Mouse (Mus musculus): ENCODE results near the gene Pnpla8. TPM values are rescaled to one million over a fixed set of nuclear protein-coding genes. Genes with fewer than 3 reads are reported as not detected.

The Pnpla8 gene
- polyA plus RNA-seq, 1 experiment from 2014 or later: 53.5 TPM

DNA sequence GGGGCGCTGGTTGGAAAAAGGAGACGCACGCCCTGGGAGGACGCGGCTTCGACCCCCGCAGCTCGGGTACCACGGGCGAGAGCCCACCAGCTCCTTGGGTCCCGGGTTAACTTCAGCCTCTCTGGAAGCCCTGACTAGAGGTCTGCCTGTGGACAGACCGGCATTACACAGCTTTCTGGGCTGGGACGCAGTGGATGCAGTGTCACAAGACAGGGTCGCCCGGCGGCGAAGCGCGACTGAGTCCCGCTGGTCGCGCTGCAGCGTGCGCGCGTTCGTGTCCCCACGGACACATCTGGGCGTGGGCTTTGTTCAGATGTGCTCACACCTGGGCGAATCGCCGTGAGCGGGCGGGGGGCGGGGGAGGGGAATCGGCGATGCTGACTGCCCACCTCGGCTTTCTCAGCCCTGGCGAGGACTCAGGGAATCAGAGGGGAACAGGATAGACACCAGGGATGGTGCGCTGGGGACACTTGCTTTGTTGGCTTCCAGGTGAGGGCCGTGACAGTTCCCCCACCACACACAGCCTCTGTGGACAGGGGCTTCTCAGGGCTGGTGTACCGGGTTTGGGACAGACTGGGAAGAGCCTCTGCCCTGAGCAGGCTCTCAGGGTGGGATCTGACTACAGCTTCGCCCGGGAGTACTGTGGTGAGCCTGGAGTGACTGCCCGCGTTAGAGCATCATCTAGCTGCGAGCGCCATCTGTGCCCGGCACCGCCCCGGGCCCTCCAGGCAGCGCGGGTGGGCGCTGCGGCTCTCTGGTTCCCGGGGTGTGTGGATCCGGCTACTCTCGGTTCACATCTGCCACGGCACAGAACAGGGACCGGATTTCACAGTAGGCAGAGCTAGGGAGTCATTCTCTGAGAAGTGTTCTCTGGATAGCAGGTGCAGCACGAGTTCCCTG lies 108.4 kb downstream of the Pnpla8 start:
- H3K4me1 ChIP-seq (replicated peaks; ENCODE audit: control insufficient read depth, insufficient read depth): peaks cover 8% of the 10 kb centered on the region; the same call in 1 of the 2 replicates
- WGBS: under 1% methylated on average over 55 of the region's 61 CpGs
- H3K9me3 ChIP-seq (ENCODE audit: control insufficient read depth, low read length): no peaks in the 10 kb centered on the region
- H3K4me2 ChIP-seq (replicated peaks; ENCODE audit: low read depth): peak overlapping the region; percentile 99
- peak; percentile 30 for DNase-seq (ENCODE audit: low spot score)
- H3K9ac ChIP-seq (ENCODE audit: low read length): peak overlapping the region; percentile 45
- TF ChIP-seq EP300 (optimal IDR thresholded peaks at IDR 0.05) (no peak), CTCF (IDR thresholded peaks at IDR 0.05; ENCODE audit: low read depth) (no peak)
- peak overlapping the region; percentile 53 for H3K4me3 ChIP-seq (ENCODE audit: low read depth, low read length)
- H3K36me3 ChIP-seq (ENCODE audit: control insufficient read depth, insufficient read depth, low read length): no peaks in the 10 kb centered on the region
- ATAC-seq (ENCODE audit: low FRiP score, low TSS enrichment): peak; percentile 45
- no peaks in the 10 kb centered on the region for H3K27me3 ChIP-seq (ENCODE audit: control insufficient read depth, insufficient read depth, low read length)
- no peak overlapping the region for H3K27ac ChIP-seq (replicated peaks)

DNA sequence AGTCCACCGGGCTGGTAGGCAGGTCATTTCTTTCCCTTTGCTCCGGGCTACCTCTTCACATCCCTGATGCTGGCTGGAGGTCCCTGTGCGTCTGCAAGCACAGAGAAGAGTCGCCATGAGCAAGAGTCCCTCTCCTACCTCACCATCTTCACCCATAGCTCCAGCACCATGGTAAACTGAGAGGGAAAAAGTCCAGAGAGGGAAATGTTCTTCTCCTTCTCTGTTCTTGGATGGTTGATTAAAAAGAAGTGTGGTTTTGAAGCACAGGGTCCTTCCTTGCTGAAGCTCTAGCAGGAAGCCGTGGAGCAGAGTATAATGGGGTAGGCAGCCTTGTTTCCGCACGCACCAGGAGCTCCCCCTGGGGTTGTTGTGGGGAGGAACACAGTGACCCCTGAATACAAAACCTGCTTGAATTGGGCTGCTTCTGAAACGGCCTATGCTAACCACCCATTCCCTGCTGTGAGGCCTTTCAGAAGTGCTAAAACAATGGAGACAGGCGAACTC lies 109.1 kb downstream of the Pnpla8 start:
- peak overlapping the region; percentile 99 for H3K4me2 ChIP-seq (replicated peaks; ENCODE audit: low read depth)
- TF ChIP-seq EP300 (optimal IDR thresholded peaks at IDR 0.05) (no peak), CTCF (IDR thresholded peaks at IDR 0.05; ENCODE audit: low read depth) (no peak)
- H3K4me1 ChIP-seq (replicated peaks; ENCODE audit: control insufficient read depth, insufficient read depth): peaks cover 8% of the 10 kb centered on the region; the same call in 1 of the 2 replicates
- 4% methylated on average over 9 of the region's 9 CpGs for WGBS
- no peaks in the 10 kb centered on the region for H3K27me3 ChIP-seq (ENCODE audit: control insufficient read depth, insufficient read depth, low read length)
- H3K9ac ChIP-seq (ENCODE audit: low read length): no peak overlapping the region
- H3K4me3 ChIP-seq (ENCODE audit: low read depth, low read length): peak overlapping the region; percentile 53
- DNase-seq (ENCODE audit: low spot score) (no peak), ATAC-seq (ENCODE audit: low FRiP score, low TSS enrichment) (no peak)
- H3K9me3 ChIP-seq (ENCODE audit: control insufficient read depth, low read length): no peaks in the 10 kb centered on the region
- H3K27ac ChIP-seq (replicated peaks): no peak overlapping the region
- no peaks in the 10 kb centered on the region for H3K36me3 ChIP-seq (ENCODE audit: control insufficient read depth, insufficient read depth, low read length)

DNA sequence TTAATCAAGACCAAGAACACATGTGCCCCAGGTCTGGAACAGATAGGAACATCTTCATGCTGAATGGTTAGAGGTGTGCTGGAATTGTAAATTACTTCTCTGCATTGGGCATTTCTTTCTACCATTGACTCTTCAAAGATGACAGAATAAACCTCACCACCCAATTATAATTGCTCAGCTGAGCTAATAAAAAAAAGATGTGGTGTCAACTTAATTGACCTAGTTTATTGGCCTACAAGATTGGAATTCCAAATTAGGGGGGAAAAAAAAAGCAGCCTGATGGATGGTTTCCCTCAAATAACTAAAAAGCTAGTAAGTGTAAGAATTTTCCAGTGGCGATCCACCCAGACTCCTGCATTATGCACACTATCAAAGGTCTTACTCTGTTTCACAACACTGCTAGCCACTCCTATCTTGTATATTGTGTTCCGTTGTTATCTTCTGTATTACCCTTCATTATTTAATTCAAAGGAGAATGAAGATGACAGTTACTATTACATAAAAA lies 116.0 kb downstream of the Pnpla8 start:
- TF ChIP-seq CTCF (IDR thresholded peaks at IDR 0.05; ENCODE audit: low read depth) (no peak), EP300 (optimal IDR thresholded peaks at IDR 0.05) (no peak)
- H3K9ac ChIP-seq (ENCODE audit: low read length): no peak overlapping the region
- ATAC-seq (ENCODE audit: low FRiP score, low TSS enrichment): no peak
- H3K36me3 ChIP-seq (ENCODE audit: control insufficient read depth, insufficient read depth, low read length): no peaks in the 10 kb centered on the region
- H3K4me2 ChIP-seq (replicated peaks; ENCODE audit: low read depth): no peak overlapping the region
- no peak overlapping the region for H3K27ac ChIP-seq (replicated peaks)
- DNase-seq (ENCODE audit: low spot score): no peak
- H3K9me3 ChIP-seq (ENCODE audit: control insufficient read depth, low read length): no peaks in the 10 kb centered on the region
- no peaks in the 10 kb centered on the region for H3K27me3 ChIP-seq (ENCODE audit: control insufficient read depth, insufficient read depth, low read length)
- no peaks in the 10 kb centered on the region for H3K4me1 ChIP-seq (replicated peaks; ENCODE audit: control insufficient read depth, insufficient read depth)
- WGBS: 90% methylated on average over 2 of the region's 2 CpGs
- H3K4me3 ChIP-seq (ENCODE audit: low read depth, low read length): no peak overlapping the region

DNA sequence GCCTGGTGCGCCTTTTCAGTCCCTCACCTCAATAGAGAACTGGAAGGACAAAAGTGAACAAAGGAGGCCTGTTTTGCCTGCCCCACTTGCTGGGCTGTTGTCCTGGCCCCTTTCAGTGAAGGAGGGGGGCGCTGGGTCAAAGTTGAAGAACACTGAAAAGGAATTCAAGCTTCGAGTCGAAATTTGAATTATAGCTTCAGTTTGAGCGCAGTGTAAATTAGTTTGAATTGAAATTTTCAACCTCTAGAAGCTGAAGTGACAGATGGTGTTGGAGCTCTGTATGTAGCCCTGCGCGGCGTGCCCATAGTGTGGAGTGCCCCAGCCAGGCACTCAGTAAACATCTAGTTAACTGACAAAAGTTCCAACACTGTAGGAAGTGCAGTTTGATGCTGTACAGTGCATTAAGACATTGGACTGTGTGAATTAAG lies 117.0 kb downstream of the Pnpla8 start:
- Histone ChIP-seq H3K9ac (ENCODE audit: low read length) (no peak overlapping the region), H3K36me3 (ENCODE audit: control insufficient read depth, insufficient read depth, low read length) (no peaks in the 10 kb centered on the region), H3K4me2 (replicated peaks; ENCODE audit: low read depth) (no peak overlapping the region), H3K4me1 (replicated peaks; ENCODE audit: control insufficient read depth, insufficient read depth) (no peaks in the 10 kb centered on the region), H3K4me3 (ENCODE audit: low read depth, low read length) (no peak overlapping the region), H3K27me3 (ENCODE audit: control insufficient read depth, insufficient read depth, low read length) (no peaks in the 10 kb centered on the region), H3K9me3 (ENCODE audit: control insufficient read depth, low read length) (no peaks in the 10 kb centered on the region), H3K27ac (replicated peaks) (no peak overlapping the region)
- DNase-seq (ENCODE audit: low spot score) (no peak), ATAC-seq (ENCODE audit: low FRiP score, low TSS enrichment) (no peak)
- WGBS: 45% methylated on average over 8 of the region's 8 CpGs
- TF ChIP-seq EP300 (optimal IDR thresholded peaks at IDR 0.05): no peak
- no peak for TF ChIP-seq CTCF (IDR thresholded peaks at IDR 0.05; ENCODE audit: low read depth)

DNA sequence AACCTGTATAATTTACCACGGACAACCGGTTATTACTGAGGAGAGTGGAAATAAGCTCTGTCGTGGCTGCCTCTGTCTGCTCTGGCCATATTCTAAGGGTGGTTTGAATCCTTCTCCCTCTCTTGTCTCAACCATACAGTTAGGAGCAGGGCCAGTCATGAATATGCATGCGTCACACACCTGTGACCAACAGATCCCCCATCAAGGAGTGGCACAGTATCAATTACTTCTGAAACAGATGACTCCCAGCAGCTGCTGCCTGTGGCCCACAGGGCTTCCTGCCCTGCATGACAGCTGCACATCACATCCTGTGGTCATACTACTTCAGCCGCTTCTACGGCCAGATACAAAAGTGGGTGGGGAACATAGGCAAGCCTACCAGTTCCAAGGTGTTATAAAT lies 122.9 kb downstream of the Pnpla8 start:
- no peaks in the 10 kb centered on the region for H3K36me3 ChIP-seq (ENCODE audit: control insufficient read depth, insufficient read depth, low read length)
- DNase-seq (ENCODE audit: low spot score): no peak
- TF ChIP-seq EP300 (optimal IDR thresholded peaks at IDR 0.05): no peak
- H3K4me2 ChIP-seq (replicated peaks; ENCODE audit: low read depth): no peak overlapping the region
- H3K27me3 ChIP-seq (ENCODE audit: control insufficient read depth, insufficient read depth, low read length): no peaks in the 10 kb centered on the region
- H3K27ac ChIP-seq (replicated peaks): no peak overlapping the region
- H3K9me3 ChIP-seq (ENCODE audit: control insufficient read depth, low read length): no peaks in the 10 kb centered on the region
- H3K4me3 ChIP-seq (ENCODE audit: low read depth, low read length): no peak overlapping the region
- no peak overlapping the region for H3K9ac ChIP-seq (ENCODE audit: low read length)
- ATAC-seq (ENCODE audit: low FRiP score, low TSS enrichment): no peak
- WGBS: 67% methylated on average over 6 of the region's 6 CpGs
- no peaks in the 10 kb centered on the region for H3K4me1 ChIP-seq (replicated peaks; ENCODE audit: control insufficient read depth, insufficient read depth)

DNA sequence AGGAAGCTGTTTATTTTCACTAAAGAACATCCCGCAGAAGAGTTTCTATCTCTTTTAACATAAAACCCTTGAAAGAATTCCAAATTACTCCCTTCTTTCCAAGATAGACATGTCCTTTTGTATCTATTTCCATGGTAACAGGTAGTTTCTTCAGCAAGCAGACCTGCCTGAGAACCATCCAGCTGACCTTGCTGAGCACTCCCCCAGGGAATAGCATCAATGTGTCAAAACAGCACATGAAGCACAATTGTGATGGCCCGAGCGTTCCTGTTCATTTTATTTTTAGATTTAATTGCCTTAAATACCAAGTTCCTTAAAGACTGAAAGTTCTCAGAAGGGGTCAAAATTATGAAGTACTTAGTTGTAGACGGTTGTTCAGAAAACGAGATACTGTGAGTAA lies 124.1 kb downstream of the Pnpla8 start:
- ATAC-seq (ENCODE audit: low FRiP score, low TSS enrichment) (no peak), DNase-seq (ENCODE audit: low spot score) (no peak)
- H3K9ac ChIP-seq (ENCODE audit: low read length): no peak overlapping the region
- no peaks in the 10 kb centered on the region for H3K27me3 ChIP-seq (ENCODE audit: control insufficient read depth, insufficient read depth, low read length)
- H3K36me3 ChIP-seq (ENCODE audit: control insufficient read depth, insufficient read depth, low read length): no peaks in the 10 kb centered on the region
- 52% methylated on average over 5 of the region's 5 CpGs for WGBS
- H3K4me2 ChIP-seq (replicated peaks; ENCODE audit: low read depth): no peak overlapping the region
- no peak overlapping the region for H3K27ac ChIP-seq (replicated peaks)
- TF ChIP-seq CTCF (IDR thresholded peaks at IDR 0.05; ENCODE audit: low read depth): no peak
- no peak for TF ChIP-seq EP300 (optimal IDR thresholded peaks at IDR 0.05)
- H3K4me1 ChIP-seq (replicated peaks; ENCODE audit: control insufficient read depth, insufficient read depth): no peaks in the 10 kb centered on the region
- no peak overlapping the region for H3K4me3 ChIP-seq (ENCODE audit: low read depth, low read length)
- no peaks in the 10 kb centered on the region for H3K9me3 ChIP-seq (ENCODE audit: control insufficient read depth, low read length)
